Mouse (Mus musculus) layer of hippocampus, adult 2 months (tissue): ENCODE measurements at regions not wholly inside any gene's neighbourhood (a gene's known extent, or its start where the extent isn't known, plus 50 kb on each side); places are given as distances from the start of the nearest gene placed in this dataset.

Source experiments
- DNase-seq, 2 experiments: peaks; one replicate each; pipeline ENCODE4 v3.0.0; 2022; ENCODE audit warnings: low spot score in 2 of 2
- H3K27ac ChIP-seq: fragments of 200-600 bp; 2 replicates; pipeline ENCODE4 v1.8.1; 2022
- H3K4me3 ChIP-seq: fragments of 200-600 bp; 2 replicates; pipeline ENCODE4 v1.8.1; 2022; ENCODE audit warnings: mild to moderate bottlenecking
- CTCF ChIP-seq: fragments of 200-600 bp; conservative IDR thresholded peaks from 2 replicates; pipeline ENCODE4 v1.8.1; 2022; ENCODE audit warnings: antibody characterized with exemption, mild to moderate bottlenecking, moderate library complexity

DNA sequence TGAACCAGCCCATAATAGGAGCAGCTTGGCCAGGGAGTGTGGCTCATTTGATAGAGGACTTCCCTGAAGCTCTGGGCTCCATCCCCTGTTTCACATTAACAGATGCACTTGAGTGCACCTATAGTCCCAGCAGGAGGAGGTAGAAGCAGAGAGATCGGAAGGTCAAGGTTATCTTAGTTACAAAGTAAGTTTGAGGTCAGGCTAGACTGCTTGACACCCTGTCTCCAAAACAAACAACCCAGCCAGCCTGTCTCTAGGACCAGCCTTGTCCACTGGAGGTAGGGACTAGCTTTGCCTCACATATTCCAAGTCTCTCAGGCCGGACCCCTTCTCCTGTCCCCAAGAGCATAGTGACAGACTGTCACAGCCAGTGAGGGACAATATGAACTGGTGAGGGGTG is 88.9 kb upstream of the Ptpn1 start:
- no peak for TF ChIP-seq CTCF
- Histone ChIP-seq H3K27ac (no peak overlapping the region), H3K4me3 (no peak overlapping the region)
- no peak for DNase-seq

DNA sequence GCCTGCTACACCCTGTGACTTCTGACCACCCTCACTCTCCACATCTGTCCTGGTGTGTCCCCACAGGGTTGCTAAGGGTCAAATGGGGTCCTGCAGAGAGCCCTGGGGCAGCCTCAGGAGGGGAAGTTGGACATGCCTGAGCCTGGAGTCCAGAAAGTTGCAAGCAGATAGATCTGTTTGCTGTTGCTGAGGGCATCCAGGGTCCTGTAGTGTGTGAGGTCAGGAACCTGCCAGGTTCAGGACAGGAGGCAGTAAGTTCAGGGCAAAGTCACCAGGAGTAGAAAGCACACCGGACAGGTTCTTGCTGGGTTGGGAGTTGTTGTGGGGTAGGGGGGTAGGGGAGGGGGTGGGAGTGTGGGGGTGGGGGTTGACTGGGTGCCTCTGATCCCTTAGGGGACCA is 89.4 kb upstream of the Ptpn1 start:
- Histone ChIP-seq H3K27ac (no peak overlapping the region), H3K4me3 (no peak overlapping the region)
- no peak for TF ChIP-seq CTCF
- no peak for DNase-seq

DNA sequence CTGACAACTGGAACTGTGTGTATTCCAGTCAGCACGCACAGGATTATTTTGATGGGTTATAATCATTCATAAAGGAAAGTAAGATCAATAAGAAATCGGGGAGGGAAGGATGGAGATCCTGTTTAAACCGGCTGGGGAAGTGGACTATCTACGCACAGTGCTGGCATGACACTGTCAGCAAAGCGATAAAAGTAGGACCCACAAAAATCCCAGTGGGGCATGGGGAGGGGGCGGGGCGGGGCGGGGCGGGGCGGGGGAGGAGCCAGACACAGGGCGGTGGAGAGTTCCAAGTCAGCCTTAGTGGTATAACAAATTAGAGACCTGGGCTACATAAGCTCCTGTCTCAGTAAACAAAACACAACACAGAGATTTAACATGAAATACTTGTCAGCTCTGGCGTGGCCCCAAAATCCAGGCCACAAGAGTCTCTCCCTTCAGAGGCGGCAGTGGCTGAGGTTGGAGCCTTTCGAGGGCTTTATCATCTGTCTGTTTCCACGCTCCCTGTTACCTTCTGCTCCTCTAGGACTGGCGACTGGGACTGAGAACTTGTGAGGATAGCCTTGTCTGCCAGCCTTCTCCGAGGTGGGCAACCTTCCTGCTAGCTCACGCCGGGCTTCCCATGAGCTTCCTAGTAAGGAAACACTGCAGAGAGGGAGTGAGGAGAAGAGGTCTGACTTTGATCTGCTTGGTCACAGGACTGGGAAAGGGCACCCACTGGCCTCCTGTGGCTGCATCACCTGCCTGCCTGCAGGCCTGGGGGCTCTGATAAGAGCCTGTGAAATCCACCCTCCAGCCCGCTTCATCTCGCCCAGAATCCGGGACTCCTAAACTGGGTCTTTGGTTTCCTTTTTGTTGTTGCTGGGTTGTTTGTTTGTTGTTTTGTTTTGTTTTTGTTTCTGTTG is 90.3 kb upstream of the Ptpn1 start:
- no peak for DNase-seq
- Histone ChIP-seq H3K4me3 (no peak overlapping the region), H3K27ac (no peak overlapping the region)
- TF ChIP-seq CTCF: no peak

DNA sequence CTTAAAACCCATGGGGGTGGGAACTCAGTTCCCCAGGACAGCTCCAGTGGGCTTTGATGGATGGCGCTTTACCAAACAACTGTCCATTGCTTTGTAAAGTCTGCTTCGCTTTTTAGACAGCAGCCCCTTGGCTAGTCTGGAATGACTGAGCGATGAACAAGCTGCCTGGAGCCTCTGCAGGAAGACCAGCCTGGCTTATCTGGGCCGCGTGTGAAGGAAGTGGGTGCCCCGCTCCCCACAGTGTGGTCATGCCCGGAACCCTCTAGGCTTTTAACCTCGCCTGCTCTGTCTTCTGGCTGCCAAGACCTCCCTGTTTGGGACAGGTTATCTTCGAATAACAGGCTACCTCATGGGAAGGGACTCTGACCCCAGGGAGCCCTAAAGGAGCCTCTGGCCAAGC is 91.5 kb upstream of the Ptpn1 start:
- TF ChIP-seq CTCF: no peak
- Histone ChIP-seq H3K4me3 (no peak overlapping the region), H3K27ac (no peak overlapping the region)

DNA sequence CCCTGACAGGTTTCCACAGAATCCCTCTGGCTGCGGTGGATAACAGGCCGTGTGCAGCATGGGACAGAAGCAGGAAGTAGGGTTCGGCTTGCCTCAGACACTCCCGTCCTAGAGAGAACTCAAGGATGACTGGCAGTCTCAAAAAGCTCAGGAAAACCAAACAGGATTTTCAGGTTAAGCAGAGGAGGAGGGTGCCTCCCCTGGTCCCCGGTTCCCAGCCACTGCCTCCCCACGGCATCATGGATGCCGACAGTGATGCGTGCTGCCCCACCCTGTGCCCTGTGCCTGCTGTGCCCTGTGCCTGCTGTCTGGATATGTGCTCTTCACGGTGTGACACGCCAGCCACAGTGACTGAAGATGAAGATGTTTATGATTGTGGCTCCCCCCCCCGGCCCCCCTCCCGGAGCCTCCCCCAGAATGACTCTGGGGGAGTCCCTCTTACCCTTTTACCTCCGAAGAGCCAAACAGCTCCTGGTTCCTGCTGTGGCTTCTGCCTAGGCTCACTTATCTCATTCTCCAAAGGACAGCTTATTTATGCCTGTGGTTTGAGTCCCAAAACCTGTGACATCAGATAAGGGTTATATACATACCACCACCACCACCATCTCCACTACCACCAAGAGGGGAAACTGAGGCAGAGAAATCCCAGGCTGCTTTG is 92.4 kb upstream of the Ptpn1 start:
- no peak for TF ChIP-seq CTCF
- DNase-seq: no peak
- no peak overlapping the region for H3K4me3 ChIP-seq
- no peak overlapping the region for H3K27ac ChIP-seq

More for the DNA sequence above, 91.5 kb upstream of the Ptpn1 start:
- DNase-seq: no peak

DNA sequence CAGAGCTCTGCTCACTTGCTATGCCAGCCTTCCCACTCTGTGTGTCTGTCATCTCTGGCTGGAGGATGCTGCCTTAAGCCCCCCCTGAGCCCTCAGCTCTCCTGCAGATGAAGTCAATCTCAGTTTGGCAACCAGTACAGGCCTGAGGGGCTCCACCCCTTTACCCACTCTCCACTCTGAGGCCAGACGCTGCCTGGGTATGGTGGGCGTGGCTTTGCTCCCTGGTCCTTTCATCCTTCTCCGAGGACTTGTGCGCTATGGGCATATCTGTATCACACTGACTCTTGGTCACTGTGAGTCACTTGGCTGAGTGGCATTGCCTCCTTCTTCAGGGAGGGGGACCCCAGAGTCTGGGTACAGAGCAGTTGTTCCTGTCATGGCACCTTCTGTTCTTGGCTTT is 94.3 kb upstream of the Ptpn1 start:
- no peak for TF ChIP-seq CTCF
- no peak overlapping the region for H3K27ac ChIP-seq
- H3K4me3 ChIP-seq: no peak overlapping the region
- no peak for DNase-seq

DNA sequence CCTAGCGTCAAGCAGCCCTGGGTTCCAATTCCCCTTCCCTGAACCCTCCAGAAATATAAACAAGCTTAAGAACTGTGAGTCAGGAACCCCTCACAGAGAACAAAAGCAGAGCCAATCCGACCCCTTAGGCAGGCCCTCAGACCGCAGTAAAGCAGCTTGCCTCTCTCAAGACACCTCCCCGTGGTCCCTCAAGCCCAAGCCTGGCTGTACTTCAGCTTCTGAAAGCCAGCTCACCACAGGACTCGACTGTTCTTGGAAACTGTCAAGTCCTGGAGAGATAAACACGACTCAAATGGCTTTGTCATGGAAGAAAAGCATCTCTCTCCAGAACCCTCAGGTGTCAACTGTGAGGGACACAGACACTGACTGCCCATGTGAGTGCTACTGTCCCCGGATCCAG is 95.2 kb upstream of the Ptpn1 start:
- Histone ChIP-seq H3K4me3 (no peak overlapping the region), H3K27ac (no peak overlapping the region)
- TF ChIP-seq CTCF: no peak
- no peak for DNase-seq

DNA sequence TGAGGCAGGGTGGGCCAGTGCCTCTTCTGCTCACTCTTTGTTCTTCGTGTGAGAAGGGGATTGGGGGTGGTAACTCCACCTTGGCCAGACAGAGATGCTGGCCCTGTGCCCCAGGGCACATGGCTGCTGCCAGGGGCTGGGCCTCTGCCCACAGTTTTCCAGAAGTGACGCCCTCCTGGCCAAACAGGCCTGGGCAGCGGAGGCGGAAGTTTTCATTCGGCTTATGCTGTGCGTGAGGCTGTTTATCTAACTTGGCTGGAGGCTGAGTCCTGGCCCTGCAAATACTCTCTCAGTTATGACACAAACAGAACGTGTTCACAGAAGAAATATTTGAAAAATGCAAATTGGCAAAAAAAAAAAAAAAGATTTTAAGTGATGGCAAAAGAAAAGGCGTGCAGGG is 97.3 kb upstream of the Ptpn1 start:
- Histone ChIP-seq H3K27ac (no peak overlapping the region), H3K4me3 (no peak overlapping the region)
- no peak for DNase-seq
- no peak for TF ChIP-seq CTCF

DNA sequence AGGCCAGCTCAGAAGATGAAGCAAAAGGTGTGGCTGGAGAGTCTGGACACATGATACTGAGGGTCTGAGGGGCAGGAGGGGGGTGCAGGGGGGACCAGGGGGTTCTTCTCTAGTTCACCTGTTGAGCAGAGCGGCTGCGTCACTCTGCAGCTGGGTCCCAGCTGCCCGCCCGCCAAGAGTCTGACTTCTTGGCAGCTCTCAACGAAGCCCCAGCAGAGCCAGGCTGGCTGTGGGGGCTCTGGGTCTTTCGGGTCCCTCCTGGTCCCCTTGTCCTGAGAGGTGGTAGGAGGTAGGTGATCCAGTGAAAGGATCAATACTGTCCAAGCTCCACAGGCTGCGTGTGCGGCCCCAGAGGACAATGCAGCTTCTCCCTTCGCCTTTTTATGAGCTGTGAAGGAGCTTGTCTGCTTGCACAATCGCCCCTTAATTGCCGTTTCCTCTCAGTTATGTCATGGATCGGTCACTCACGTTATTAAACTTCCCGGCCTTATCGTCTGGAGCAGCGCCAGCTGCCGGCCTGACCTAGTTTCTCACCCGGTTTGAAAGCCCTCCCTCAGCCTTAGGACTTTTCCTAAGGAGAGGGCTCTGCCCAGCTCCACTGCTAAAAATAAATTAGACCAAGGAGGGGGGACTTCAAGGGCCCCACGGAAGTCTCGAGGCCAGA is 98.4 kb upstream of the Ptpn1 start:
- Histone ChIP-seq H3K4me3 (no peak overlapping the region), H3K27ac (no peak overlapping the region)
- DNase-seq: no peak
- no peak for TF ChIP-seq CTCF

DNA sequence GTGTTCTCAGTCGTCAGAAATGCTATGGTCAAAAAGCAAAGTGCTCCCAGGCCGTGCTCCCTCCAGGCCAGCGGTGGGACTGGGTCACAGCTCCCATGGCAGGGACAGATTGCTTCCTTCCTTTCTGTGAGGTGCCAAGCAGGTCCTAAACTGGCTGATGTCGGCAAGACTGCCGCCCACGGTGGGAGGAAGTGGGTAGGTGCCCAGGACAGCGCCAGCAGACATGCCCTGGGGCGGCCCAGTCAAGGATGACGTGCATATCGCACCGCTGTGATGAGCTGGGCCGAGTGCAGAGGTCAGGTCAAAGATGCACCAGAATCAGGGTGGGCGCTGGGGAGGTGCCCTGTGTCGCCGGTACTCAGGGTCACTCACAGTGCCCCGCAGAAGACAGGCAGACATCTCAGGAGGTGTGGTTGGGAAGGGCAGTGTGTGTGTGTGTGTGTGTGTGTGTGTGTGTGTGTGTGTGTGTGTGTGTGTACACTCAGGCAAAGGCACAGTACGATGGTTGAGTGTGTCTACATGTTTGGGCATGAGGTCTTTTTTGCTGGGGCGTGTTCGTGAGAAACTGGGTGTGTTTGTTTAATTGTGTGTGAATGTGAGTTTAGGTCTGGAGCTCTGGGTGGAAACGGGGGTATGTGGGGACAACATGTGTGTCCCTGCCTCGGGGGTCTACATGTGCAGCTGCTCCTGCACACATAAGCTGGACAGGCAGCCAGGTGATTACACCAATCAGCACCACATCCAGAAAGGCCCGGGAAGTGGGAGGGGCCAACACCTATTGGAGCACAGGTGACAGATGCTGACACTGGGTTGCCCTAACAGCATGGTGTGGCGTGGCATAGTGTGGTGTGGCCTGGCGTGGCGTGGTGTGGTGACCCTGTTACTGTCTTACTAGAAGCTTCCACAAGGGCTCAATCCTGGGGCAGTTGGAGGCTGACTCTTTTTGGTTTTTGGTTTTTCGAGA is 100.5 kb upstream of the Ptpn1 start:
- TF ChIP-seq CTCF: no peak
- no peak overlapping the region for H3K27ac ChIP-seq
- no peak overlapping the region for H3K4me3 ChIP-seq
- DNase-seq: no peak

DNA sequence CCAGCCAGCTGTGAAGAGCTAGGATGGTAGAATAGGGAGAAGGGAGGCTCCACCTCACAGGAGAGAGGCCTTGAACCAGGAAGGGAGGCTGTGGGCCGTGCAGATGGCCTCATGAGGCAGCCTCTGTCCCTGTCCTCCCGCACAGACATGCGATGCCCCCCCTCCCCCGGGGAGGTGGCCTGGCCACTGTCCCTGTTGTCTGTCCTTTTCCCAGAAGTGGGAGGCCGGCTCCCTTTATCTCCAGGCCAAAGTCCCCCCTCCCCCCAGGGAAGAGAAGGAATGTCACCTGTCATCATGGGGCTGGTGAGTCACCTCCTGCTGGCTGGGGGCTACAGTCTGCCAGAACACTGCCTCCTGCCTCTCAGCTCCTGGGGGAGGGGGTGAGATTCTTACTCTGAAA is 103.6 kb upstream of the Ptpn1 start:
- Histone ChIP-seq H3K27ac (no peak overlapping the region), H3K4me3 (no peak overlapping the region)
- no peak for DNase-seq
- no peak for TF ChIP-seq CTCF

DNA sequence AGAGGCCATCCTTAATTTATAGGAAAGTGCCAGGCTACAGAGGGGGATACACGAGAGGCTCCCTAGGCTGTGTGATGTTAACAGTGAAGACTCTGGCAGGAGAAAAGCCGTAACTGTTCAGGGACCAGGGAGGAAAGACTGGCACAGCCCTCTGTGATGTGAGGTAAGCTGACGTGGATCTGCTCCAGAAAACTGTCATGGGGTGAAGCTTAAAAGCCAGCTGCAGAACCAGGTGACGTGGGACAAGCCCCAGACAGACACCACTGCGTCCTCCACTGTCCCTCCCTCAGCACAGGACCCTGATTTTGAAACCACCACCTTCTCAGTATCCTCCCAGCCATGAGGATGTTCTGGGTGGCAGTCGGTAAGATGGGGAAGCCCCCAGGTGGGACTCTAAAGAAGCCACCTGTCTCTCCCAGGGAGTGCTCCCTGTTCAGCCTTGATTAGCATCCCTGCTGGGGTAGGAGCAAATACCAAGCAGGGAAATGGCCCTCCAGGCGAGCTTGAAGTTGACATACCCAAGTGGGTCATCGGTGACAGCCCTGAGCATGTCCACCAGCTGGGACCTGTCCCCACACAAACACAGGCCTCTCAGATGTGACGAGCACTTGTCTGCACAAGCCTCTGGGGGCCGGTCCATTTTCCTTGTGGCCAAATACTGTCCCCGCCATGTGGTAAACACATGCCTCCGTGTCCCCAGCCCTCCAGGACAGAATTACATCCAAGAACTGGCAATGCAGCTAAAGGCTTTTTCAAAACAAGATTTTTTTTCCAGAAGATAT is 104.7 kb upstream of the Ptpn1 start:
- Histone ChIP-seq H3K27ac (no peak overlapping the region), H3K4me3 (no peak overlapping the region)
- no peak for TF ChIP-seq CTCF
- no peak for DNase-seq
